Mouse (Mus musculus) inflammation-experienced regulatory T-cells (primary cell): ENCODE measurements around the gene Gm8356. TPM values are rescaled to one million over a fixed set of nuclear protein-coding genes. Genes with fewer than 3 reads are reported as not detected.

Experiments used
- polyA plus RNA-seq, 2 experiments: library from polyadenylated mRNA; unstranded; fragments of 100-300 nt; shearing (Covaris generic); gene quantifications; one replicate each; pipeline ENCODE4 v1.2.1; 2017

Gm8356 gene
- polyA plus RNA-seq = 1 to 10 TPM in 1 of 2 experiments, under 1 TPM in 1; 0.19 to 1.0 TPM

GRCm38 (mm10) chr14:6537190-6537589 lies at the start of gene Gm8356:
Gene Gm8356 (minus strand): TSS chr14:6537290.

Other genes with a start within 250 kb of the Gm8356 start
- gene Gm21103, start 232.4 kb downstream of the Gm8356 start, polyA plus RNA-seq = 1 to 10 TPM in 1 of 2 experiments, not detected in 1; 1.0 TPM
- not detected for gene Gm3618, start 193.6 kb downstream of the Gm8356 start, polyA plus RNA-seq
- not detected for gene Gm16440, start 147.0 kb downstream of the Gm8356 start, polyA plus RNA-seq
- 1 to 10 TPM in 1 of 2 experiments, under 1 TPM in 1; 0.81 to 3.6 TPM for gene Gm3591, start 124.8 kb downstream of the Gm8356 start, polyA plus RNA-seq
- gene Gm3594, start 92.7 kb downstream of the Gm8356 start, polyA plus RNA-seq = not detected
- under 1 TPM in 1 of 2 experiments, not detected in 1; 0.08 TPM for gene Gm3629, start 53.3 kb upstream of the Gm8356 start, polyA plus RNA-seq
- gene Gm3460, start 85.1 kb upstream of the Gm8356 start, polyA plus RNA-seq = under 1 TPM in 1 of 2 experiments, not detected in 1; 0.24 TPM
- under 1 TPM in 1 of 2 experiments, not detected in 1; 0.18 TPM for gene Gm10251, start 146.9 kb upstream of the Gm8356 start, polyA plus RNA-seq
- gene Gm8050, start 183.0 kb upstream of the Gm8356 start, polyA plus RNA-seq = 1 to 10 TPM in 1 of 2 experiments, not detected in 1; 1.1 TPM
- gene Gm3636, start 205.0 kb upstream of the Gm8356 start, polyA plus RNA-seq = 10 to 100 TPM in 1 of 2 experiments, 1 to 10 TPM in 1; 9.5 to 23.1 TPM
- not detected for gene Gm8362, start 237.1 kb upstream of the Gm8356 start, polyA plus RNA-seq